Mouse (Mus musculus) limb, embryonic 13.5 days (tissue): Measurements from ENCODE around the gene Pwp2. TPM values are rescaled to one million over a fixed set of nuclear protein-coding genes. Genes with fewer than 3 reads are reported as not detected.

ENCODE experiments used
- ATAC-seq: fragments of 200-750 bp; cut with Nextera tagmentation; 2 replicates; pipeline ENCODE4 v1.8.0; 2017; ENCODE audit warnings: low read depth, moderate number of reproducible peaks, moderate TSS enrichment; ENCODE audit not compliant: low FRiP score
- H3K27ac ChIP-seq: fragments of 300-500 bp; sonication (generic); 2 replicates; pipeline ENCODE4 v1.5.1; 2015; ENCODE audit warnings: inconsistent platforms, mild to moderate bottlenecking, moderate library complexity
- H3K27me3 ChIP-seq: fragments of 300-500 bp; sonication (generic); 2 replicates; pipeline ENCODE4 v1.6.1; 2015; ENCODE audit warnings: mild to moderate bottlenecking, inconsistent platforms
- H3K36me3 ChIP-seq: fragments of 300-500 bp; sonication (generic); 2 replicates; pipeline ENCODE4 v1.6.1; 2015; ENCODE audit warnings: inconsistent platforms, mild to moderate bottlenecking, moderate library complexity
- H3K4me1 ChIP-seq: fragments of 300-500 bp; sonication (generic); 2 replicates; pipeline ENCODE4 v1.6.1; 2015; ENCODE audit warnings: inconsistent platforms
- H3K4me2 ChIP-seq: fragments of 300-500 bp; sonication (generic); replicated peaks from 2 replicates; pipeline ENCODE4 v1.6.1; 2015; ENCODE audit warnings: inconsistent platforms, mild to moderate bottlenecking, moderate library complexity
- H3K4me3 ChIP-seq: fragments of 300-500 bp; sonication (generic); 2 replicates; pipeline ENCODE4 v1.5.1; 2015; ENCODE audit warnings: moderate library complexity, mild to moderate bottlenecking, inconsistent platforms
- H3K9ac ChIP-seq: fragments of 300-500 bp; sonication (generic); 2 replicates; pipeline ENCODE4 v1.6.1; 2015; ENCODE audit warnings: mild to moderate bottlenecking, inconsistent platforms
- H3K9me3 ChIP-seq: fragments of 300-500 bp; sonication (generic); 2 replicates; pipeline ENCODE4 v1.6.1; 2016; ENCODE audit warnings: inconsistent platforms
- WGBS: fragments of 180-500 bp; shearing (Covaris S2); methylation state at CpG from one replicate; pipeline ENCODE4 v1.1.7; 2015; 5-methylcytosine and 5-hydroxymethylcytosine counted together
- polyA plus RNA-seq: library from polyadenylated mRNA; unstranded; fragments of >200 nt; fragmentation: Nextera tagmentation; extraction: Ambion mirVana; gene quantifications from 2 replicates; pipeline ENCODE4 v1.2.1, GENCODE M21; 2015

Gene Pwp2
- polyA plus RNA-seq, 1 experiment from 2014 or later, result 22.5 TPM

DNA sequence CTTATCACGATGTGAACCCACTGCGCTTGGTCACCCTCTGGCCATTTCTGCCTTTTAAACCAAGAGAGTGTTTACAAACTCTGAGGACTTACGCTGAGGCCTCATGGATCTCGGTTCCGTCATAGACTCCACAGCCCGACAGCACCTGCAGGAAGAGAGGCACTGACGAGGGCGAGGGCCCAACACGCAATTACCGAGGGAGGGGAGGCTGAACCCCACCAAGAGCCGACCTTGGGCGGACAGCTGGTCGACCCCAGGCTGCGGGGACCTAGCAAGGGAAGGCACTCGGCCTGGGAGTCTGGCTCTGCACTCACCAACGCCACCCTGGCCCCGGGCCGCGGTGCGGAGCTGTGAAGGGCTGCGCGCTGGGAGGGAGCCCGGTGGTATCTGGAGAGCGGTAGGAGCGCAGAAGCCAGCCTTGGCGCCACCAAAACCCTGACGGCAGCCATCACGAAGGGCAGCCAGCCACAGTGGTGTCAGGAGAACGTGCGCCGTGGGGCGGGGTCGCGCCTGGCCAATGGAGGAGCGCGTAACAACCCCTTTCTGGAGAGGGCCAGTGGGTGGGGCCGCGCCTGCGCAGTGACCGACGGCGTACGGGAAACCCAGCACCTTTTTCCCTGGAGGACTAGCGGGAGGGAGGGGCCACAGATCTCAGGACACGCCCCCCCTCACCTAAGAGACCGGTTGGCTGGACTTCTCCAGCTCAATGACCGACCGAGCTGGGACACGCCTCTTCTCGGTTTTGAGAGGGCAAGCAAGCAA, 15.5 kb downstream of the Pwp2 start, which contains the start of gene D10Jhu81e:
D10Jhu81e (minus strand) TSS at position 502 of the 762 bp plus-strand sequence.
- Histone ChIP-seq H3K4me3 (peak within 1 kb of the TSS; percentile 91), H3K4me2 (peak within 1 kb of the TSS; percentile 92), H3K9ac (peak within 1 kb of the TSS; percentile 92), H3K27me3 (no peaks in the 10 kb centered on the region), H3K27ac (peak within 1 kb of the TSS; percentile 44; the same call in 1 of the 2 replicates), H3K9me3 (no peaks in the 10 kb centered on the region), H3K36me3 (peaks cover 76% of the 10 kb centered on the region), H3K4me1 (peaks cover 15% of the 10 kb centered on the region)
- 2% methylated on average over 50 of the region's 50 CpGs for WGBS
- peak; percentile 96 for ATAC-seq

DNA sequence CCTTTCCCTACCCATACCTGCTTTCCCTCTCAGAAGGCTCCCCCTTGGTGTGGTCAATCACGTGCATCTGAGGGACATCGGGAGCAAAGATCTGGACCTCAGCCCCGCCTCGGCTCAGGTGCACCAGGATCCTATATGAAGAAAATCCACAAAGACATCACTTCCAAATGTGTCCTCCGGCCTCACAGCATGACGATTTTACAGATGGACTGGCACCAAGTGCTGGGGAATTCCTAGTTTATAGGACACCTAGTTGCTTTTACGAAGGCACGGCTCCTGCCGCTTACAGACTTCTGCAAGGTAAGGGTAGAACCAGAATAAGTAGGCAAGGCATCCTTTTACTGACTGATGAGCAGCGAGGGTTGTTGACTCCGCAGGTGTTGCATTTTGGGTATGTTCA, 16.2 kb downstream of the Pwp2 start:
- no peak for ATAC-seq
- Histone ChIP-seq H3K4me1 (peaks cover 15% of the 10 kb centered on the region), H3K27ac (no peak overlapping the region), H3K27me3 (no peaks in the 10 kb centered on the region), H3K4me2 (peak overlapping the region; percentile 92), H3K9ac (peak overlapping the region; percentile 92), H3K36me3 (peaks cover 76% of the 10 kb centered on the region), H3K9me3 (no peaks in the 10 kb centered on the region), H3K4me3 (peak overlapping the region; percentile 91)
- WGBS, result 85% methylated on average over 11 of the region's 11 CpGs

DNA sequence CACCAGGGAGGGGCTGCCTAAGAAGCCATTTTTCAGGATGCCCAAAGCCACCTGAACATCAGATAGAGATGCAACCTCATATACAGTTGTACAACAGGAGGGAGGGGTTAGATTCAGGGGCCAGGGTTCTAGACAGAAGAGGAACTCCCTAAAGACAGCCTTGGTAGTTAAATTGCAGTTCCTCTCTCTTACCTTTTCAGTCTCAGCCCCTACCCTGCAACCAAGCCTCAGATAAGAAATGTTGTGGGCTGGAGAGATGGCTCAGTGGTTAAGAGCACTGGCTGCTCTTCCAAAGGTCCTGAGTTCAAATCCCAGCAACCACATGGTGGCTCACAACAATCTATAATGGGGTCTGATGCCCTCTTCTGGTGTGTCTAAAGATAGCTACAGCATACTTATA, 17.2 kb downstream of the Pwp2 start:
- Histone ChIP-seq H3K4me3 (no peak overlapping the region), H3K27me3 (no peaks in the 10 kb centered on the region), H3K4me1 (peaks cover 15% of the 10 kb centered on the region), H3K27ac (no peak overlapping the region), H3K9me3 (no peaks in the 10 kb centered on the region), H3K36me3 (peaks cover 76% of the 10 kb centered on the region), H3K4me2 (no peak overlapping the region), H3K9ac (no peak overlapping the region)
- ATAC-seq, result no peak

DNA sequence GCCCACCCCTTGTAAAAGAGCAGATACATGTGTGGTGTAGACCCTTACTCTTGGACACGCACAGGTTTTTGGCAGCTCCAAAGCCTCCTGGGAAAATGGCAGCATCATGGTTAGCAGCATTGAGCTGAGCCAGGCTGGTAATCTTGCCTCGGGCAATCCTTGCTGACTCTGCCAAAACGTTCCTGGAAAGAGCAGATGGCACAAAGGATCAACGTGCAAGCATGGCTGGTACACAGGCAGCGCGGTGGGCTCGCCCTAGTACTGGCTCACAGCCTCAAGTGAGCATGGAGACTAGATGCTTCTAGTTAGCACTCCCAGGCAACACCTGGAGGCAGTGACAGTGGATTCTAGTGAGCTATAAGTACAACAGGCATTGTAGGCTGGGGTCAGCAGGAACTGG, 17.6 kb downstream of the Pwp2 start:
- Histone ChIP-seq H3K27me3 (no peaks in the 10 kb centered on the region), H3K4me1 (peaks cover 15% of the 10 kb centered on the region), H3K4me2 (no peak overlapping the region), H3K9me3 (no peaks in the 10 kb centered on the region), H3K27ac (no peak overlapping the region), H3K4me3 (no peak overlapping the region), H3K36me3 (peaks cover 76% of the 10 kb centered on the region), H3K9ac (no peak overlapping the region)
- WGBS, result 89% methylated on average over 7 of the region's 7 CpGs
- no peak for ATAC-seq

DNA sequence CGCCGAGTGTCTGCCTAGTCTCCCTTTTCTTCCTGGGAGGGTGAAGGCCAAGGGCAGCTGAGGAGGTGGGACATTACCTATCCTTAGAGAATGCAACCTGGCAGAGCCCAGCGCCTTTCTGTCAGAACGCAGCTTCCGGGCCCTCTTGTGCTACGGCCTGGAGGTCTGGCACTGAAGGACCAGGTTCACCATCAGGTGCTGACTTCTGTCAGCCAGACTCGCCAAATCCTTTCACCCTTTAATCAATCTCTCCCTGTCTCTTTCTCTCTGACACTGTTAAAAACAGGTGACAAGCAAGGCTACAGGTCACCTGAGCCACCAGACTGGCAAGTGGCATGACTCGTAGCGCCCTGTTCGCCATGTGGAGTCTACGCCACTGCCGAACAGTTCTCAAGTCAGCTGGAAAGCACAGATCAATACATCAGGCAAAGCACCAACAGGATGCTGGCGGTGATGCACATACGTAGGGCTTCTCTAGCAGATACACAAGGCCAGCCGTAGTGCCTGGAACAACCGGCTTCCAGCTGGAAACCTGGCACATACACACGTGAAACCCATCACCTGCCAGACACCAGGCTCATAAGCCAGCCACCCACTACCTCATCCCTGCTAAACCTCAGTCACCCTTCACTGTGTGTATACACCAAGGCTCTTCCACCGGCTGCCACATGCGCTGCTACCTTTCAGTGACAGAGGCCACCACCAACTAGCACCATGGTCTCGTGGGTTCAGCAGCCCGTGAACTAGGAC, 19.5 kb downstream of the Pwp2 start:
- no peaks in the 10 kb centered on the region for H3K27me3 ChIP-seq
- H3K27ac ChIP-seq, result no peak overlapping the region
- H3K4me3 ChIP-seq, result no peak overlapping the region
- H3K9ac ChIP-seq, result no peak overlapping the region
- peaks cover 77% of the 10 kb centered on the region for H3K36me3 ChIP-seq
- no peak overlapping the region for H3K4me2 ChIP-seq
- H3K9me3 ChIP-seq, result no peaks in the 10 kb centered on the region
- peaks cover 15% of the 10 kb centered on the region for H3K4me1 ChIP-seq
- no peak for ATAC-seq
- 94% methylated on average over 21 of the region's 21 CpGs for WGBS

DNA sequence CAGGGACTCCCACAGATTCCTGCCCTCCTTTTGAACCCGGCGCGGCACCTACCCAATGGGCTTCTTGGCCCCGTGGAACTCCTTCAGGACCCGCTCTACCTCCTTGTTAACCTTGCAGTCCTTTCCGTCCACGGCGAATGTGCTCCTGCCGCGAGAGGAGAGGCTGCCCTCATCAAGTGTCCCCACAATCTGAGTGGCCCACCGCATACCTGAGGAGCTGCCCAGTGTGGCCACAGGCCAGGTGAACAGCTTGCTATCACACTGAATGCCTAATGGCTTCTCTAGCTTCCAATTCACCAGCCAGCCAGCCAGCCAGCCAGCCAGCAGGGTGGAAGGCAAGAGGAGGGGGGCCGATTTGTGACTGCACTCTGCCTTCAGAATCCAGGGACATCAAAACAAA, 20.2 kb downstream of the Pwp2 start:
- H3K27me3 ChIP-seq, result no peaks in the 10 kb centered on the region
- no peak overlapping the region for H3K27ac ChIP-seq
- H3K9ac ChIP-seq, result no peak overlapping the region
- no peak overlapping the region for H3K4me3 ChIP-seq
- H3K4me2 ChIP-seq, result no peak overlapping the region
- no peaks in the 10 kb centered on the region for H3K9me3 ChIP-seq
- 90% methylated on average over 12 of the region's 12 CpGs for WGBS
- H3K4me1 ChIP-seq, result peaks cover 13% of the 10 kb centered on the region
- peaks cover 78% of the 10 kb centered on the region for H3K36me3 ChIP-seq
- ATAC-seq, result no peak

DNA sequence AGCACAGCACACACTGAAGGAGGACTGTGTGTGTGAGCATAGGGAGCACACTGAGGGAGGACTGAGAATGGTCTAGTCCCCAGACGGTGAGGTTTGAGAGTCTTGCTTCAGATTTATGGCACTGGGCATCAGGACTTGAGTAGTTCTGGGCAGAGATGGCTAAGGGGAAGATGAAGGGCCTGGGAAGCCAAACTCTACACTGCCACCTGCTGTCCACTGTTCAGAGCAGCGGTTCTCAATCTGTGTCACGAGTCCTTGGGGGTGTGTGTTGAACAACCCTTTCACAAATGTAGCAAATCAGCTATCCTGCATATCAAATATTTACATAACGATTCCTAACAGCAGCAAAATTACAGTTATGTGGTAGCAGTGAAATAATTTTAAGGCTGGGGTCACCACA, 21.0 kb downstream of the Pwp2 start:
- no peak overlapping the region for H3K9ac ChIP-seq
- H3K27me3 ChIP-seq, result no peaks in the 10 kb centered on the region
- H3K4me2 ChIP-seq, result no peak overlapping the region
- H3K4me3 ChIP-seq, result no peak overlapping the region
- peaks cover 18% of the 10 kb centered on the region for H3K4me1 ChIP-seq
- ATAC-seq, result no peak
- H3K36me3 ChIP-seq, result peaks cover 78% of the 10 kb centered on the region
- WGBS, result 33% methylated on average over 4 of the region's 4 CpGs
- no peaks in the 10 kb centered on the region for H3K9me3 ChIP-seq
- no peak overlapping the region for H3K27ac ChIP-seq

DNA sequence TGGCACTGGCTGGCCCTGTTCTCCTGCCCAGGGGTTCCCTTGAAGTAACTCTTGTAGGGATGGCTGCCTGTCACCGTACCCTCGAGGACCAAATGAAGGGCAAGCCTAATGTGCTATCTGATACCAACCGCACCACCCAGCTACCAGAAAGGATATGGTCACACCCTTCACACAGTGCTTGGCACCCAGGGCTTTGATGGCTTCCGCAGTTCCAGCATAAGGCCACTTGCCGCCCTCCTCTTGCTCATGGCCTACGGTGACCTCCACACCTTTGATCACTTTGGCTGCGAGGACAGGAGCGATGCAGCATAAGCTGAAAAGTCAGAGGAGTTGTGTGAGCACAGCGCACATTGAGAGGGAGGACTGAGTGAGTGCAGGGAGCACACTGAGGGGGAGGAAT, 21.7 kb downstream of the Pwp2 start:
- ATAC-seq, result no peak
- no peaks in the 10 kb centered on the region for H3K9me3 ChIP-seq
- H3K27me3 ChIP-seq, result no peaks in the 10 kb centered on the region
- WGBS, result 91% methylated on average over 9 of the region's 9 CpGs
- H3K27ac ChIP-seq, result no peak overlapping the region
- no peak overlapping the region for H3K4me2 ChIP-seq
- H3K4me3 ChIP-seq, result no peak overlapping the region
- H3K9ac ChIP-seq, result no peak overlapping the region
- H3K36me3 ChIP-seq, result peaks cover 75% of the 10 kb centered on the region
- H3K4me1 ChIP-seq, result peaks cover 11% of the 10 kb centered on the region

DNA sequence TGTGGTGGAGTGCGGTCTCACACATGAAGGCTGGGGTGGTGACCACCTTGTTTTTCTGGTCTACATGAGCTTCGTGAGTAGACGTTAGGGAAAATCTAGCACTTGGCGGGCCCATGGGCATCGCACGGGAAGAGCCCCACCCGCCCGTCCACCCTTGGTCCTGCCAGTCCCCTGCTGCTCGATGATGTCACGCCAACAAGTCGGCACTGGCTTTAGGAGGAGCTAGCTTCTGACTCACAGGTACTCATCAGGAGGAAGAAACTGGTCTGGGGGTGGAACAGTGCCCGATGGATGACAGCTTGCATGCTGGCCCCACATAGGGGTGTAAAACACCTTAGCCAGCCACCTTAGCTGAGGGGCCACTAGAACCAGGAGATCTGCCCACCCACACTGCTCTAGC, 22.3 kb downstream of the Pwp2 start:
- no peak overlapping the region for H3K4me3 ChIP-seq
- H3K9me3 ChIP-seq, result no peaks in the 10 kb centered on the region
- H3K36me3 ChIP-seq, result peaks cover 73% of the 10 kb centered on the region
- H3K27ac ChIP-seq, result no peak overlapping the region
- H3K9ac ChIP-seq, result no peak overlapping the region
- no peak for ATAC-seq
- peaks cover 9% of the 10 kb centered on the region for H3K4me1 ChIP-seq
- no peaks in the 10 kb centered on the region for H3K27me3 ChIP-seq
- H3K4me2 ChIP-seq, result no peak overlapping the region
- 95% methylated on average over 12 of the region's 12 CpGs for WGBS

DNA sequence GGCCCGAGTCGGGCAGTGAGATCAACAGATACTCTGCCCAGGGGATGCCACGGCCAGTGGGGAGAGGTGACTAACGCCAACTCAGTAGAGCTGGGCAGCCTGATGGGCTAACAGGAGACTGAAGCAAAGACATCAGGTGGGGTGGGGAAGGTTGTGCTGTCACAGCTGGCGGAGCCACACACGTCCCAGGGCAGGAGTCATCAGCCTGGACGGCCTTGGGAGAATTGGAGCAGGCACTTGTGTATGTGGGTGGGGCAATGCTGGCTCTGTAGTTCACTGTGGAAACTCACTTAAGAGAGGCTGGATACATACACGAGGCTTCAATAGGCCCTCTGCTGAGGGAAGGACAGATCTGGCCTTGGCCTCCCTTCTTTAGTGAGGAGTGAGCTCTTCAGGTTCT, 23.9 kb downstream of the Pwp2 start:
- no peak for ATAC-seq
- H3K36me3 ChIP-seq, result peaks cover 57% of the 10 kb centered on the region
- H3K4me3 ChIP-seq, result no peak overlapping the region
- H3K27me3 ChIP-seq, result no peaks in the 10 kb centered on the region
- H3K27ac ChIP-seq, result no peak overlapping the region
- H3K9ac ChIP-seq, result no peak overlapping the region
- H3K4me1 ChIP-seq, result peaks cover 9% of the 10 kb centered on the region
- WGBS, result 84% methylated on average over 8 of the region's 8 CpGs
- no peaks in the 10 kb centered on the region for H3K9me3 ChIP-seq
- H3K4me2 ChIP-seq, result no peak overlapping the region

DNA sequence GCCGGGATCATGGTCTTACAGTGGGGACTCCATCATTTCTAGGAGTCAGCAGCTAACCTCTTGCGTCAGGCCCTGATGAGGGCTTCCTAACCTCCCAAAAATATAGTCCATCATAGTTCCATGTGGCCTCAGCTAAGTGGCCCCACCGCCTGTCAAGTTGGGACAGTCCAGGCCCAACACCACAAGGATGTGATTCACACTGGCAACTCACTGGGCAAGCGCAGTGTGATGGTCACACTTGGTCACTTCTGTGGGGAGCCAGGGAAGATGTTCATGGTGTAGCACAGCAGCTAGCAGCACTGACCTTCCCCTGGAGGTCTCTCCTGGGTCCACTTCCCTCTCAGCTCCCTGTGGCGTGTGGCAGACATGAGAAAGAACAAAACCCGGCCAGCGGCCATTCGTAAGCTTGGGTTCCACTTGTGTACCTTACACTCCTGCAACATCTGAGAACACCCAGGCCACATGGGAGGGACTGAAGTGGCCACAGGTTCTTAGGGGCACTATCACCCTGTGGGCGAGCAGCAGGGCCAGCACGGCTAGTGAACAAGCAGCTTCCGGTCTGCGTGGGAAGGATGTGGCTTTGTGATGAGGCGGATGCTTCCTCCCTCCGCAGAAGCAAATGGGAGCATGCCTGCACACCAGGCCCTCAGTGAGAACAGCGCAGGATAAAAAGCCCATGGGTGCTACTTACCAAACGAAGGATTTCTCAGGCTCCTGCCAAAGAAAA, 24.4 kb downstream of the Pwp2 start:
- 87% methylated on average over 16 of the region's 16 CpGs for WGBS
- no peak for ATAC-seq

DNA sequence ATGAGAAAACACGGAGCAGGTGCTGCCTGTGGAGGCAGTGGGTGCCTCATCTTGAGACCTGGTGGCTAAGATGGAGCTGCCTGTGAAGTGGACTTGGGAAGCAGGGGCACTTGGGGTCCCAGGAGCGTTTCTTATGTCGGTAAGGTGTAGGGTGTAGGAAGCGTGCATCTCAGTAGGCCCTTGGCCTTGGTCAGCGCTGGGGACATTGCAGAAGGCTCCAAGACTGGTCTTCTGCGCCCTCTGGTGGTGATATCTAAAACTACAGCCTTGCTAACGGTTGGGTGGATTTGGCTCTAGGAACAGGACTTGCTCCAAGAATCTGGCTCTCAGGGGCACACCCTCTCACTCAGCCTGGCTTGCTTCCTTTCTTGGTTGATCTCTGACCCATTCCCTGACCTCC, 25.0 kb downstream of the Pwp2 start:
- Histone ChIP-seq H3K4me2 (peak overlapping the region; percentile 58), H3K36me3 (peaks cover 45% of the 10 kb centered on the region), H3K27me3 (no peaks in the 10 kb centered on the region), H3K9me3 (no peaks in the 10 kb centered on the region), H3K27ac (no peak overlapping the region), H3K4me1 (peaks cover 9% of the 10 kb centered on the region), H3K4me3 (peak overlapping the region; percentile 26; the same call in 1 of the 2 replicates), H3K9ac (peak overlapping the region; percentile 43; the same call in 1 of the 2 replicates)
- 3% methylated on average over 7 of the region's 7 CpGs for WGBS
- peak; percentile 77 for ATAC-seq

More for the DNA sequence above, 24.4 kb downstream of the Pwp2 start:
- H3K4me1 ChIP-seq, result peaks cover 9% of the 10 kb centered on the region
- no peak overlapping the region for H3K27ac ChIP-seq
- no peak overlapping the region for H3K4me3 ChIP-seq
- no peaks in the 10 kb centered on the region for H3K27me3 ChIP-seq
- no peak overlapping the region for H3K4me2 ChIP-seq
- no peak overlapping the region for H3K9ac ChIP-seq
- H3K36me3 ChIP-seq, result peaks cover 51% of the 10 kb centered on the region
- H3K9me3 ChIP-seq, result no peaks in the 10 kb centered on the region
